ENCODE assay signal across 7 mouse cellular contexts in genomic region chr9:120581941-120582618, GRCm38 (mm10). TPM values are rescaled to one million over a fixed set of nuclear protein-coding genes. Genes with fewer than 3 reads are reported as not detected.
DNase-seq lines count a peak whose midpoint lies in the region; ATAC-seq and TF ChIP-seq lines count a peak whose summit lies in the region.

No protein-coding gene starts in this region.

- peak overlapping the region; percentile 71 for H3K4me3 ChIP-seq in E14TG2a.4 (replicated peaks; ENCODE audit: low read length)
- peak overlapping the region; percentile 20; the same call in 1 of the 2 replicates for H3K4me3 ChIP-seq in forebrain, embryonic 16.5 days (replicated peaks; ENCODE audit: low read length)
- peak overlapping the region; percentile 20 for H3K4me3 ChIP-seq in hindbrain, embryonic 11.5 days (ENCODE audit: low read depth, low read length)
- H3K4me3 ChIP-seq in limb, embryonic 12.5 days (replicated peaks), result peak overlapping the region; percentile 44
- H3K4me3 ChIP-seq in midbrain, embryonic 11.5 days (ENCODE audit: low read depth, low read length), result peak overlapping the region; percentile 9; the same call in 1 of the 2 replicates
- peak overlapping the region; percentile 46 for H3K4me3 ChIP-seq in stomach, embryonic 16.5 days (replicated peaks; ENCODE audit: low read length)

- peak; percentile 92 for DNase-seq in ZHBTc4 (ENCODE audit: low read depth, low spot score)
- DNase-seq in hindbrain, embryonic 11.5 days (ENCODE audit: low spot score), result peak; percentile 71
- DNase-seq in midbrain, embryonic 11.5 days (ENCODE audit: low spot score, missing footprints), result peak; percentile 96

- H3K27me3 ChIP-seq in E14TG2a.4 (ENCODE audit: insufficient read depth, low read length), result 0 out of 2 replicates have a peak, but pooled peaks cover 3% of the 10 kb centered on the region
- no peaks in the 10 kb centered on the region for H3K27me3 ChIP-seq in forebrain, embryonic 16.5 days (replicated peaks; ENCODE audit: control insufficient read depth, insufficient read depth, low read length)
- no peaks in the 10 kb centered on the region for H3K27me3 ChIP-seq in hindbrain, embryonic 11.5 days (ENCODE audit: control insufficient read depth, insufficient read depth, low read length)
- H3K27me3 ChIP-seq in limb, embryonic 12.5 days, result 0 out of 2 replicates have a peak, but pooled peaks cover 4% of the 10 kb centered on the region
- no peaks in the 10 kb centered on the region for H3K27me3 ChIP-seq in midbrain, embryonic 11.5 days (ENCODE audit: control insufficient read depth, insufficient read depth, low read length)
- no peaks in the 10 kb centered on the region for H3K27me3 ChIP-seq in stomach, embryonic 16.5 days (ENCODE audit: control insufficient read depth, insufficient read depth, low read length)

- no peaks in the 10 kb centered on the region for H3K36me3 ChIP-seq in E14TG2a.4 (ENCODE audit: insufficient read depth, low read length)
- no peaks in the 10 kb centered on the region for H3K36me3 ChIP-seq in forebrain, embryonic 16.5 days (ENCODE audit: control insufficient read depth, insufficient read depth)
- no peaks in the 10 kb centered on the region for H3K36me3 ChIP-seq in hindbrain, embryonic 11.5 days (ENCODE audit: control insufficient read depth, insufficient read depth, low read length)
- H3K36me3 ChIP-seq in limb, embryonic 12.5 days, result no peaks in the 10 kb centered on the region
- H3K36me3 ChIP-seq in midbrain, embryonic 11.5 days (ENCODE audit: control insufficient read depth, insufficient read depth, low read length), result no peaks in the 10 kb centered on the region
- H3K36me3 ChIP-seq in stomach, embryonic 16.5 days (ENCODE audit: control insufficient read depth, insufficient read depth, low read length), result no peaks in the 10 kb centered on the region

- no peak overlapping the region for H3K27ac ChIP-seq in forebrain, embryonic 16.5 days (ENCODE audit: low read length)
- H3K27ac ChIP-seq in hindbrain, embryonic 11.5 days (ENCODE audit: low read depth, low read length), result peak overlapping the region; percentile 36; the same call in 1 of the 2 replicates
- peak overlapping the region; percentile 80 for H3K27ac ChIP-seq in limb, embryonic 12.5 days
- H3K27ac ChIP-seq in midbrain, embryonic 11.5 days (ENCODE audit: low read depth, low read length), result peak overlapping the region; percentile 3; the same call in 1 of the 2 replicates
- peak overlapping the region; percentile 60; the same call in 1 of the 2 replicates for H3K27ac ChIP-seq in stomach, embryonic 16.5 days (ENCODE audit: low read length)

- no peak for TF ChIP-seq CTCF in E14TG2a.4 (conservative IDR thresholded peaks at IDR 0.05; ENCODE audit: low read length)

- ATAC-seq in forebrain, embryonic 16.5 days, result peak; percentile 24
- ATAC-seq in hindbrain, embryonic 11.5 days (ENCODE audit: low FRiP score), result peak; percentile 56
- peak; percentile 57; the same call in 1 of the 2 replicates for ATAC-seq in limb, embryonic 12.5 days (ENCODE audit: insufficient number of reproducible peaks, insufficient read depth, low FRiP score, low TSS enrichment, low read depth)
- peak; percentile 65 for ATAC-seq in midbrain, embryonic 11.5 days (ENCODE audit: low FRiP score)
- peak; percentile 74 for ATAC-seq in stomach, embryonic 16.5 days (ENCODE audit: insufficient read depth, low FRiP score)

- 28% methylated on average over 21 of the region's 21 CpGs for WGBS in forebrain, embryonic 16.5 days
- 22% methylated on average over 21 of the region's 21 CpGs for WGBS in hindbrain, embryonic 11.5 days
- WGBS in limb, embryonic 12.5 days, result 18% methylated on average over 21 of the region's 21 CpGs
- WGBS in midbrain, embryonic 11.5 days, result 24% methylated on average over 21 of the region's 21 CpGs
- WGBS in stomach, embryonic 16.5 days, result 10% methylated on average over 21 of the region's 21 CpGs

- H3K9me3 ChIP-seq in E14TG2a.4 (ENCODE audit: low read length), result no peaks in the 10 kb centered on the region
- no peaks in the 10 kb centered on the region for H3K9me3 ChIP-seq in forebrain, embryonic 16.5 days (ENCODE audit: control insufficient read depth, low read length)
- H3K9me3 ChIP-seq in hindbrain, embryonic 11.5 days (ENCODE audit: control insufficient read depth, low read length), result no peaks in the 10 kb centered on the region
- no peaks in the 10 kb centered on the region for H3K9me3 ChIP-seq in limb, embryonic 12.5 days
- no peaks in the 10 kb centered on the region for H3K9me3 ChIP-seq in midbrain, embryonic 11.5 days (ENCODE audit: control insufficient read depth, low read length)
- H3K9me3 ChIP-seq in stomach, embryonic 16.5 days (replicated peaks; ENCODE audit: control insufficient read depth, low read length), result no peaks in the 10 kb centered on the region

- peak overlapping the region; percentile 31 for H3K9ac ChIP-seq in forebrain, embryonic 16.5 days (replicated peaks; ENCODE audit: low read depth, low read length)
- 0 out of 2 replicates have a peak overlapping the region, but pooled peaks have one; percentile 7 for H3K9ac ChIP-seq in hindbrain, embryonic 11.5 days (ENCODE audit: low read depth, low read length)
- peak overlapping the region; percentile 67 for H3K9ac ChIP-seq in limb, embryonic 12.5 days (replicated peaks)
- H3K9ac ChIP-seq in midbrain, embryonic 11.5 days (ENCODE audit: low read length), result no peak overlapping the region
- H3K9ac ChIP-seq in stomach, embryonic 16.5 days (ENCODE audit: low read length), result peak overlapping the region; percentile 76

- H3K4me1 ChIP-seq in E14TG2a.4 (replicated peaks; ENCODE audit: low read depth, low read length), result peaks cover 58% of the 10 kb centered on the region
- peaks cover 21% of the 10 kb centered on the region for H3K4me1 ChIP-seq in forebrain, embryonic 16.5 days (replicated peaks; ENCODE audit: control insufficient read depth, insufficient read depth, low read length)
- peaks cover 7% of the 10 kb centered on the region; the same call in 1 of the 2 replicates for H3K4me1 ChIP-seq in hindbrain, embryonic 11.5 days (replicated peaks; ENCODE audit: control insufficient read depth, insufficient read depth, low read length)
- peaks cover 27% of the 10 kb centered on the region for H3K4me1 ChIP-seq in limb, embryonic 12.5 days (replicated peaks)
- H3K4me1 ChIP-seq in midbrain, embryonic 11.5 days (ENCODE audit: control insufficient read depth, insufficient read depth, low read length), result peaks cover 10% of the 10 kb centered on the region
- peaks cover 12% of the 10 kb centered on the region for H3K4me1 ChIP-seq in stomach, embryonic 16.5 days (ENCODE audit: control insufficient read depth, insufficient read depth, low read length)

- peak overlapping the region; percentile 52 for H3K4me2 ChIP-seq in forebrain, embryonic 16.5 days (ENCODE audit: low read length)
- peak overlapping the region; percentile 63 for H3K4me2 ChIP-seq in hindbrain, embryonic 11.5 days (replicated peaks; ENCODE audit: low read depth, low read length)
- H3K4me2 ChIP-seq in limb, embryonic 12.5 days, result peak overlapping the region; percentile 87
- peak overlapping the region; percentile 38 for H3K4me2 ChIP-seq in midbrain, embryonic 11.5 days
- H3K4me2 ChIP-seq in stomach, embryonic 16.5 days (ENCODE audit: low read depth, low read length), result peak overlapping the region; percentile 95

RNA-seq across cellular contexts. Expression of gene Rpl14, which starts 10.8 kb away (rescaled TPM):
- polyA plus RNA-seq in forebrain, embryonic 16.5 days (2015; fragmentation: Nextera tagmentation; extraction: Ambion mirVana), result 400 and 407 TPM in 2 replicates
- 822 and 883 TPM in 2 replicates for polyA plus RNA-seq in hindbrain, embryonic 11.5 days (2014; fragmentation: Nextera tagmentation; extraction: Ambion mirVana)
- polyA plus RNA-seq in limb, embryonic 12.5 days (2016; fragmentation: Nextera tagmentation; extraction: Ambion mirVana), result 805 and 832 TPM in 2 replicates
- 871 and 903 TPM in 2 replicates for polyA plus RNA-seq in midbrain, embryonic 11.5 days (2014; fragmentation: Nextera tagmentation; extraction: Ambion mirVana)
- polyA plus RNA-seq in stomach, embryonic 16.5 days (2015; fragmentation: Nextera tagmentation; extraction: Ambion mirVana), result 689 and 823 TPM in 2 replicates

RNA-seq across cellular contexts. Expression of gene Entpd3, which starts 42.5 kb away (rescaled TPM):
- polyA plus RNA-seq in forebrain, embryonic 16.5 days (2015; fragmentation: Nextera tagmentation; extraction: Ambion mirVana), result 2.3 and 2.6 TPM in 2 replicates
- 0.47 and 0.51 TPM in 2 replicates for polyA plus RNA-seq in hindbrain, embryonic 11.5 days (2014; fragmentation: Nextera tagmentation; extraction: Ambion mirVana)
- 0.26 and 0.29 TPM in 2 replicates for polyA plus RNA-seq in limb, embryonic 12.5 days (2016; fragmentation: Nextera tagmentation; extraction: Ambion mirVana)
- 0.21 and 0.25 TPM in 2 replicates for polyA plus RNA-seq in midbrain, embryonic 11.5 days (2014; fragmentation: Nextera tagmentation; extraction: Ambion mirVana)
- 5.4 and 5.6 TPM in 2 replicates for polyA plus RNA-seq in stomach, embryonic 16.5 days (2015; fragmentation: Nextera tagmentation; extraction: Ambion mirVana)

Comparison
In these comparisons a context has a peak if more than half of its experiments do, and no peak if none do; other contexts are left out.
1. H3K4me3 ChIP-seq: peak in every context shown above with its lines; median percentile 71 in E14TG2a.4; 46 in stomach, embryonic 16.5 days; 44 in limb, embryonic 12.5 days; 20 in forebrain, embryonic 16.5 days; 20 in hindbrain, embryonic 11.5 days; 9 in midbrain, embryonic 11.5 days.
2. ATAC-seq: peak in every context shown above with its lines; median percentile 74 in stomach, embryonic 16.5 days; 65 in midbrain, embryonic 11.5 days; 57 in limb, embryonic 12.5 days; 56 in hindbrain, embryonic 11.5 days; 24 in forebrain, embryonic 16.5 days.
3. H3K4me2 ChIP-seq: peak in every context shown above with its lines; median percentile 95 in stomach, embryonic 16.5 days; 87 in limb, embryonic 12.5 days; 63 in hindbrain, embryonic 11.5 days; 52 in forebrain, embryonic 16.5 days; 38 in midbrain, embryonic 11.5 days.